Mouse (Mus musculus) liver, adult 2 months (tissue): ENCODE data around the gene Nupl2.

ENCODE experiments used
- CTCF ChIP-seq: fragments of 200-500 bp; IDR thresholded peaks from 2 replicates; pipeline ENCODE4 v1.5.1; 2011; ENCODE audit warnings: low read depth, low read length, control low read depth
- POLR2A ChIP-seq: fragments of 200-500 bp; IDR thresholded peaks from 2 replicates; pipeline ENCODE4 v1.6.1; 2011; ENCODE audit warnings: low read length, control low read depth; ENCODE audit not compliant: insufficient read depth; ENCODE audit errors: extremely low read depth

- no peak for TF ChIP-seq POLR2A
- no peak for TF ChIP-seq CTCF
Measured at GRCm38 (mm10) chr5:24152199-24152598, 12.6 kb upstream of the Nupl2 start.
